In genomic region chr4:129463097-129464059, GRCm38 (mm10) we compare ENCODE assay signal across 14 mouse cellular contexts. TPM values are rescaled to one million over a fixed set of nuclear protein-coding genes. Genes with fewer than 3 reads are reported as not detected.
A peak's percentile ranks its signal among the peaks of the same experiment; 100 is the strongest.
DNase-seq lines count a peak whose midpoint lies in the region; ATAC-seq and TF ChIP-seq lines count a peak whose summit lies in the region.
"Had no signal": no experiment of that assay in that cellular context is flagged by ENCODE, and none has a peak within 500 bp of the region (broad histone marks: within the 10 kb centered on the region; RNA-seq: fewer than 3 reads in every experiment).

No protein-coding gene starts in this region.

- H3K9ac ChIP-seq in neural tube, embryonic 13.5 days = no peak overlapping the region
- H3K9ac ChIP-seq in liver, embryonic 14.5 days (replicated peaks) = peak overlapping the region; percentile 98

- H3K4me1 ChIP-seq in neural tube, embryonic 13.5 days (replicated peaks) = peaks cover 20% of the 10 kb centered on the region
- no peaks in the 10 kb centered on the region for H3K4me1 ChIP-seq in cortical plate, adult 2 months (ENCODE audit: control insufficient read depth, insufficient read depth, low read length)
- peaks cover 29 to 33% of the 10 kb centered on the region in 2 experiments for H3K4me1 ChIP-seq in liver, embryonic 14.5 days (replicated peaks; ENCODE audit: control insufficient read depth in 2 of 2, insufficient read depth in 2 of 2, low read length in 1 of 2)

- no peak for TF ChIP-seq CTCF in cortical plate, adult 2 months (IDR thresholded peaks at IDR 0.05; ENCODE audit: extremely low read depth, insufficient read depth, low read length)
- TF ChIP-seq CTCF in liver, embryonic 14.5 days (IDR thresholded peaks at IDR 0.05; ENCODE audit: low read depth) = no peak

- 89% methylated on average over 24 of the region's 24 CpGs for WGBS in neural tube, embryonic 13.5 days
- WGBS in liver, embryonic 14.5 days (ENCODE audit: insufficient replicate concordance) = 41% methylated on average over 24 of the region's 24 CpGs

- DNase-seq in neural tube, embryonic 10.5 days (ENCODE audit: extremely low spot score, low spot score) = no peak
- peak; percentile 83 to 92 (median 89) for DNase-seq in liver, embryonic 14.5 days (ENCODE audit: low read depth in 3 of 3, low spot score in 3 of 3)
- peak; percentile 71 to 73 for DNase-seq in spleen, postnatal 4 days (ENCODE audit: low spot score in 2 of 2)
- DNase-seq in retina, postnatal 1 day = no peak
- no peak for DNase-seq in layer of hippocampus, adult 18-20 months (ENCODE audit: low spot score in 2 of 2)
- DNase-seq: heart, adult 2 months; lung, adult 18-20 months; midbrain, embryonic 14.5 days; thymus, postnatal 36 days had no signal

- no peaks in the 10 kb centered on the region for H3K27me3 ChIP-seq in neural tube, embryonic 13.5 days
- no peaks in the 10 kb centered on the region for H3K27me3 ChIP-seq in liver, embryonic 14.5 days (ENCODE audit: control insufficient read depth, insufficient read depth, low read length)
- H3K27me3 ChIP-seq: hindbrain, embryonic 12.5 days; kidney, embryonic 15.5 days had no signal

- H3K27ac ChIP-seq in neural tube, embryonic 13.5 days (replicated peaks) = no peak overlapping the region
- no peak overlapping the region for H3K27ac ChIP-seq in cortical plate, adult 2 months (ENCODE audit: insufficient read depth, low read length)
- H3K27ac ChIP-seq in liver, embryonic 14.5 days = peak overlapping the region; percentile 99
- H3K27ac ChIP-seq: heart, adult 2 months; hindbrain, embryonic 12.5 days had no signal

- no peaks in the 10 kb centered on the region for H3K9me3 ChIP-seq in neural tube, embryonic 13.5 days
- no peaks in the 10 kb centered on the region for H3K9me3 ChIP-seq in liver, embryonic 14.5 days (ENCODE audit: control insufficient read depth, low read length)
- H3K9me3 ChIP-seq: hindbrain, embryonic 12.5 days; kidney, embryonic 15.5 days had no signal

- TF ChIP-seq EP300 in liver, embryonic 14.5 days (IDR thresholded peaks at IDR 0.05; ENCODE audit: low read depth) = peak; percentile 91

- H3K4me3 ChIP-seq in neural tube, embryonic 13.5 days = no peak overlapping the region
- H3K4me3 ChIP-seq in cortical plate, adult 2 months (ENCODE audit: insufficient read depth, low read length) = peak overlapping the region; percentile 53; the same call in 1 of the 2 replicates
- H3K4me3 ChIP-seq in liver, embryonic 14.5 days (ENCODE audit: insufficient read depth in 1 of 2, low read depth in 2 of 2, low read length in 2 of 2) = peak overlapping the region; percentile 83 to 93

- ATAC-seq in neural tube, embryonic 13.5 days (ENCODE audit: low read depth) = no peak
- peak; percentile 68 for ATAC-seq in liver, embryonic 14.5 days (ENCODE audit: insufficient read depth)

- TF ChIP-seq POLR2A in cortical plate, adult 2 months (IDR thresholded peaks at IDR 0.05; ENCODE audit: extremely low read depth, insufficient read depth, low read length) = no peak

- H3K4me2 ChIP-seq in neural tube, embryonic 13.5 days = 0 out of 2 replicates have a peak overlapping the region, but pooled peaks have one; percentile 90
- H3K4me2 ChIP-seq in liver, embryonic 14.5 days (ENCODE audit: low read depth) = peak overlapping the region; percentile 88

- H3K36me3 ChIP-seq in neural tube, embryonic 13.5 days = peaks cover 52% of the 10 kb centered on the region
- H3K36me3 ChIP-seq in liver, embryonic 14.5 days (replicated peaks; ENCODE audit: control insufficient read depth, insufficient read depth, low read depth) = peaks cover 40% of the 10 kb centered on the region

RNA-seq across cellular contexts. Expression of gene Bsdc1, which starts 2.0 kb away (rescaled TPM):
- 34.8 and 38.1 TPM in 2 replicates for polyA plus RNA-seq in neural tube, embryonic 13.5 days (2015; fragmentation: Nextera tagmentation; extraction: Ambion mirVana)
- 27.9 and 28.3 TPM in 2 replicates for polyA plus RNA-seq in cortical plate, adult 2 months (2012; rRNA removed)
- polyA plus RNA-seq in liver, embryonic 14.5 days (2012; rRNA removed) = 30.5 and 34.7 TPM in 2 replicates
- 52.1 and 52.4 TPM in 2 replicates for polyA plus RNA-seq in liver, embryonic 14.5 days (2014; fragmentation: Nextera tagmentation; extraction: Ambion mirVana)
- 10 to 100 TPM; 63.0 to 63.5 TPM for total RNA-seq in layer of hippocampus, adult 18-20 months (2021)

RNA-seq across cellular contexts. Expression of gene Zbtb8b, which starts 22.7 kb away (rescaled TPM):
- 10.7 and 11.1 TPM in 2 replicates for polyA plus RNA-seq in neural tube, embryonic 13.5 days (2015; fragmentation: Nextera tagmentation; extraction: Ambion mirVana)
- polyA plus RNA-seq in cortical plate, adult 2 months (2012; rRNA removed) = 2.5 and 3.0 TPM in 2 replicates
- 0.31 and 0.39 TPM in 2 replicates for polyA plus RNA-seq in liver, embryonic 14.5 days (2012; rRNA removed)
- 0.80 and 0.91 TPM in 2 replicates for polyA plus RNA-seq in liver, embryonic 14.5 days (2014; fragmentation: Nextera tagmentation; extraction: Ambion mirVana)
- total RNA-seq in layer of hippocampus, adult 18-20 months (2021) = 1 to 10 TPM; 5.3 to 6.0 TPM

RNA-seq across cellular contexts. Expression of gene Tssk3, which starts 27.4 kb away (rescaled TPM):
- polyA plus RNA-seq in neural tube, embryonic 13.5 days (2015; fragmentation: Nextera tagmentation; extraction: Ambion mirVana) = not detected in 2 replicates
- polyA plus RNA-seq in cortical plate, adult 2 months (2012; rRNA removed) = 0.19 and 0.36 TPM in 2 replicates
- not detected in 2 replicates for polyA plus RNA-seq in liver, embryonic 14.5 days (2012; rRNA removed)
- polyA plus RNA-seq in liver, embryonic 14.5 days (2014; fragmentation: Nextera tagmentation; extraction: Ambion mirVana) = not detected in 2 replicates
- not detected for total RNA-seq in layer of hippocampus, adult 18-20 months (2021)
- total RNA-seq: adrenal gland, adult 18-20 months; heart, adult 2 months had no signal
- polyA plus RNA-seq: hindbrain, embryonic 12.5 days; kidney, embryonic 15.5 days had no signal

RNA-seq across cellular contexts. Expression of gene Fam229a, which starts 27.6 kb away (rescaled TPM):
- polyA plus RNA-seq in neural tube, embryonic 13.5 days (2015; fragmentation: Nextera tagmentation; extraction: Ambion mirVana) = not detected in 2 replicates
- polyA plus RNA-seq in cortical plate, adult 2 months (2012; rRNA removed) = 0.79 and 0.88 TPM in 2 replicates
- polyA plus RNA-seq in liver, embryonic 14.5 days (2012; rRNA removed) = 0.40 and 0.54 TPM in 2 replicates
- 0.37 and 0.44 TPM in 2 replicates for polyA plus RNA-seq in liver, embryonic 14.5 days (2014; fragmentation: Nextera tagmentation; extraction: Ambion mirVana)
- not detected for total RNA-seq in layer of hippocampus, adult 18-20 months (2021)
- total RNA-seq: adrenal gland, adult 18-20 months had no signal
- polyA plus RNA-seq: heart, adult 2 months; hindbrain, embryonic 12.5 days; kidney, embryonic 15.5 days; midbrain, embryonic 14.5 days had no signal

RNA-seq across cellular contexts. Expression of gene Marcksl1, which starts 50.0 kb away (rescaled TPM):
- polyA plus RNA-seq in neural tube, embryonic 13.5 days (2015; fragmentation: Nextera tagmentation; extraction: Ambion mirVana) = 1,745 and 1,831 TPM in 2 replicates
- 129 and 134 TPM in 2 replicates for polyA plus RNA-seq in cortical plate, adult 2 months (2012; rRNA removed)
- 30.6 and 34.8 TPM in 2 replicates for polyA plus RNA-seq in liver, embryonic 14.5 days (2012; rRNA removed)
- 38.2 and 42.0 TPM in 2 replicates for polyA plus RNA-seq in liver, embryonic 14.5 days (2014; fragmentation: Nextera tagmentation; extraction: Ambion mirVana)
- total RNA-seq in layer of hippocampus, adult 18-20 months (2021) = 10 to 100 TPM; 72.5 to 76.6 TPM

Comparison
In these comparisons a context has a peak if more than half of its experiments do, and no peak if none do; other contexts are left out.
1. DNase-seq: peak in liver, embryonic 14.5 days (3 of 3) and spleen, postnatal 4 days (2 of 2); none in neural tube, embryonic 10.5 days (single experiment), retina, postnatal 1 day (single experiment) and layer of hippocampus, adult 18-20 months (0 of 2).